Mouse (Mus musculus) myocyte (in vitro differentiated cells): ENCODE results near the gene Ptpn3.

ENCODE experiments used
- CEBPB ChIP-seq: IDR thresholded peaks from 2 replicates; pipeline ENCODE4 v1.6.1; 2011; ENCODE audit warnings: mild to moderate bottlenecking, moderate library complexity; ENCODE audit not compliant: poor library complexity, insufficient read depth, severe bottlenecking
- E2F4 ChIP-seq: IDR thresholded peaks from one replicate; pipeline ENCODE4 v1.6.1; 2011; ENCODE audit warnings: mild to moderate bottlenecking, control low read depth, moderate library complexity; ENCODE audit not compliant: insufficient read depth
- MAX ChIP-seq: IDR thresholded peaks from one replicate; pipeline ENCODE4 v1.6.1; 2011; ENCODE audit warnings: low read depth, mild to moderate bottlenecking, control low read depth
- MYOD1 ChIP-seq, 3 experiments: IDR thresholded peaks; one replicate each; pipeline ENCODE4 v1.6.1; 2011; ENCODE audit warnings: control low read depth in 2 of 3, low read depth in 2 of 3, mild to moderate bottlenecking in 2 of 3, moderate library complexity in 1 of 3; ENCODE audit not compliant: insufficient read length in 2 of 3, control insufficient read depth in 1 of 3
- MYOG ChIP-seq, 3 experiments: IDR thresholded peaks; one replicate each; pipeline ENCODE4 v1.6.1; 2011; ENCODE audit warnings: control low read depth in 2 of 3, low read depth in 2 of 3, mild to moderate bottlenecking in 2 of 3; ENCODE audit not compliant: insufficient read length in 2 of 3, control insufficient read depth in 1 of 3, insufficient read depth in 1 of 3
- POLR2A ChIP-seq: IDR thresholded peaks from one replicate; pipeline ENCODE4 v1.6.1; 2011; ENCODE audit warnings: low read depth, mild to moderate bottlenecking, control low read depth, moderate library complexity; ENCODE audit not compliant: insufficient read length
- POLR2AphosphoS2 ChIP-seq: IDR thresholded peaks from one replicate; pipeline ENCODE4 v1.6.1; 2011; ENCODE audit warnings: low read depth, control low read depth; ENCODE audit not compliant: insufficient read length
- REST ChIP-seq: IDR thresholded peaks from one replicate; pipeline ENCODE4 v1.6.1; 2011; ENCODE audit warnings: mild to moderate bottlenecking, control low read depth, moderate library complexity; ENCODE audit not compliant: insufficient read depth, insufficient read length
- SRF ChIP-seq: IDR thresholded peaks from one replicate; pipeline ENCODE4 v1.6.1; 2011; ENCODE audit warnings: low read depth; ENCODE audit not compliant: control insufficient read depth, insufficient read length
- TCF12 ChIP-seq: IDR thresholded peaks from one replicate; pipeline ENCODE4 v1.6.1; 2011; ENCODE audit warnings: mild to moderate bottlenecking, control low read depth; ENCODE audit not compliant: poor library complexity, insufficient read depth, severe bottlenecking
- USF1 ChIP-seq: IDR thresholded peaks from one replicate; pipeline ENCODE4 v1.6.1; 2011; ENCODE audit warnings: low read depth, mild to moderate bottlenecking, control low read depth, moderate library complexity

DNA sequence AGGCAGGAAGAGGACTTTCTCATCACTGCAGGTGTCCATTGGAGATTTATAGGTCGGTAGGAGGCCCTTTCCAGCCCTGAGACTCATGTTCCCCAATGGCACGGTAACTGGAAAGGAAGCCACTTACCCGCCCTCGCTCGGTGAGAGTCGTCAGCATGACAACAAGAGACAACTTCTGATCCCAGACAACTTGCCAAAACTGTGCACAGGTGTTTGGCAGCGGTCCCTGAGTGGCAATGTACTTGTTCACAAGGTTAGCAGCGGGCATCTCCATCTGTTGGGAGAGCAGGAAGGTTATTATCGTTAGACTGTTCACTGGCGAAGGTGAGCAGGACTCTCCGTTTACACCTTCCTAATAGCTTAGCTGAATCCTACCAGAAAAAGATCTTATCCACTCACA is 96.9 kb downstream of the Ptpn3 start:
- no peak for TF ChIP-seq POLR2A
- no peak for TF ChIP-seq POLR2AphosphoS2
- no peak for TF ChIP-seq USF1
- peak in 1 of 3 experiments; percentile 57 for TF ChIP-seq MYOD1 (IDR thresholded peaks at IDR 0.05; ENCODE audit: control insufficient read depth in 1 of 3, insufficient read length in 2 of 3, low read depth in 2 of 3)
- TF ChIP-seq TCF12 = no peak
- no peak for TF ChIP-seq SRF
- no peak for TF ChIP-seq REST
- TF ChIP-seq CEBPB = no peak
- TF ChIP-seq MAX = no peak
- TF ChIP-seq E2F4 = no peak
- TF ChIP-seq MYOG (IDR thresholded peaks at IDR 0.05; ENCODE audit: control insufficient read depth in 1 of 3, insufficient read depth in 1 of 3, insufficient read length in 2 of 3, low read depth in 2 of 3) = no peak
